Mouse (Mus musculus): ENCODE measurements around the gene Kcnk4.

Kcnk4 gene

DNA sequence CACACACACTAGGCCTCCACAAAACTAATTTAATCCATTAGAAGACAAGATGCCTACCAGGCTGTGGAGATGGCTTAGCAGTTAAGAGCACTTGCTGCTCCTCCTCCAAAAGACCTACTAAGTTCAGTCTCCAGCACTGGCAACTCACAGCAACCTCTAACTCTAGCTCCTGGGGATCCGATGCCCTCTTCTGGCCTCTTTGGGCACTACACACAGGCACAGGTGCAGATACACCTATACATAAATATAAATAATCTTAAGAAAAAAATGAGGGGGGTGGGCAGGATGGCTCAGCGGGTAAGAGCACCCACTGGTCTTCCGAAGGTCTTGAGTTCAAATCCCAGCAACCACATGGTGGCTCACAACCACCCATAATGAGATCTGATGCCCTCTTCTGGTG, 2.0 kb upstream of the Kcnk4 start:
- peak; percentile 53 for DNase-seq (ENCODE audit: low read depth)

- DNase-seq (ENCODE audit: low read depth): no peak
Measured at GRCm38 (mm10) chr19:6933436-6934194, 700 bp downstream of the Kcnk4 start.

DNA sequence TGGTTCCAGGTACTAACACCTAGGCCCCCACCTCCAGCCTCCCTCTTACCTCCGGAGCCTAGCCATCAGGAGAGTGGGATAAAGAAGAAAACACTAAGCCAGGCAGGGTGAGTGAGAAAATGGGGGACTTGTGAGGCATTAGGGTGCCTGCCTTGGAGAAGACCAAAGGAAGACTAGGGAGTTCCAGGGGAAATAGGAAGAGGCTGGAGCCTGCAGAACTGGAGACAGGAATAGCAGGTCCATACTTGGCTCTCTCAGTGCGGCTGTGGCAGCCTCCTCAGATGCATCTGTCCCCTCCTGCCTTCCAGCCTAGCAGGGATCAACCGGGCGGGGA, 1.2 kb downstream of the Kcnk4 start:
- no peak for DNase-seq (ENCODE audit: low read depth)

DNA sequence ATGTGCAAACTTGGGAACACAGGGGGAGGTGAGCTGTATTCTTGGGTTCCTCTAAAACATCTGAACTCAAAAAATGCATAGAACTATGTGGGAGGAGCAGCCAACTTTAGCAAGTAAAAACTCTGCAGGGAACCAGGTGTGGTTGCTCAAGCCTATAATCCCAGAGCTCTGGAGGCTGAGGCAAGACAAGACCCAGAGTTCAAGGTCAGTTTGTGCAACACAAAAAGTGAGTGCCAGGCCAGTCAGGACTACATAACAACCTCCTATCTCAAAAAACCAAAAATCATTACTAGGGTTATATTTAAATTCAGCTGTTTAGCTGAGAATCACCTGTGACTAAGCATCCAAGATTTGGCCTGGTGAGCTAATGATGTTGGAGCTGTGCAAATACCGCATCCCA, 2.3 kb downstream of the Kcnk4 start:
- no peak for DNase-seq (ENCODE audit: low read depth)

DNA sequence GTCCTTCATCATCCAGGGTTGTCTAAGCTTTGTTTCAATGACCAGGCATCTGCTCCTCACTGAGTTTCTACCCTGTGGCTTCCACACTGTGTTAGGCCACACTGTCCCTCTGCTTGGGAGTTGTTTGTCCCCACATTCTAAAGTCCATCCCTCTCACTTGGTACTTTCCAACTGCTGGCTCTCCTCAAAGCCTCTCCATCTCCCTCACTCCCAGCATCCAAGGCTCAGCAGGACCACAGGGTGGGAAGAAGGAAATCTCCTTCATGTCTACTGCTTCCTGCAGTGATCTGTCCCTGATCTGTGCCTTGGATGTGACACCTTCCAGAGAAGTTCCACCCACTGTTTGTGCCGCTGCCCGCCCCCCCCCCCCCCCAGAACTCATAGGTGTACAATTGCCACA, 3.3 kb downstream of the Kcnk4 start:
- DNase-seq (ENCODE audit: low read depth): no peak

- no peak for DNase-seq (ENCODE audit: low read depth)
Measured at GRCm38 (mm10) chr19:6928080-6928479, 6.2 kb downstream of the Kcnk4 start.

GRCm38 (mm10) chr19:6926559-6927255, 7.6 kb downstream of the Kcnk4 start:
- DNase-seq (ENCODE audit: low read depth): no peak

- no peak for DNase-seq (ENCODE audit: low read depth)
Measured at GRCm38 (mm10) chr19:6925611-6926329, 8.5 kb downstream of the Kcnk4 start.

GRCm38 (mm10) chr19:6925307-6925573, 9.1 kb downstream of the Kcnk4 start, which contains the start of gene Catsperz:
Catsperz (minus strand) TSS chr19:6925380.
- no peak for DNase-seq (ENCODE audit: low read depth)

- DNase-seq (ENCODE audit: low read depth): peak; percentile 73
Measured at GRCm38 (mm10) chr19:6924461-6925306, 9.6 kb downstream of the Kcnk4 start.

GRCm38 (mm10) chr19:6922901-6923735, 11.2 kb downstream of the Kcnk4 start:
- peak; percentile 29 for DNase-seq (ENCODE audit: low read depth)

- DNase-seq (ENCODE audit: low read depth): peak; percentile 100
Measured at GRCm38 (mm10) chr19:6921647-6922567, 12.4 kb downstream of the Kcnk4 start, which contains the start of gene Esrra. Esrra (minus strand) TSS chr19:6921813.

DNA sequence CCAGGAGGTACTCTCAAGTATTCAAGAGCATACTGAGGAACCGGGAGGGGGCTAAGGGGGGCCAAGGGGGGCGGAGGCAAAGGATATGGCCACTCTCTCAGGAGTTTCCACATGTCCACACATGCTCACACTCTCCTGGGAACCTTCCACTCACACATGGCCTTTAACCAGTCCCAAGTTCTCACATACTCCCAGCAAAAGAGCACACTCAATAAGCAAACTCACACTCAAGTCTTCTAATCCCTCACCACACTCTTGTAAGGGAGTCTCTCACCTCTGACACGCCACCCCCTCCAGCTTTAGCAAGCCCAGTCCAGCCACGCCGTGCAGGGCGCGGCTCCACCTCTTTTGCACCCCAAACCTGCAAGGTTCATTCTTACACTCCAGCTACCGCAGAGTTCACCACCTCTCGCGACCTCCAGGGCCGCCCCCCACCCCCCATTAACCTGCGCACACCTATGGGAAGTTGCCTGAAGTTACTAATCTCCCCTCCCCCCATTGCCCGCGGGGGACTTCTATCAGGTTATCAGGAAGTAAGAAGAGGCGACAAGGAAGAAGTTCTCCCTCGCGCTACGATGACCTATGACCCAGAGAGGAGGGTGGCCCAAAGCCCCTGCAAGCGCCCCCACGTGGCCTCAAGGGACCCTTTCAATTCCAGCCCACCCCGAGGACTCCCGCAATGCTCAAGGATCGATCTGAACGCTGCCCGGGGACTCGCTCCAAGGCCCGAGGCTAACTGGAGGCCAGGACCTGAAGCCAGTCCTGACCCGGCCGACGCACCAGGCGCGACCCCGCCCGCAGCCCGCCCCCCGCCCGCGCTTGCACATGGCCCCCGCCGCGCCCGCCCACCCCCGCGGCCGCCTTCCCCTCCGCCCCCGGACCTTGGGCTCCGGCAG, 13.3 kb downstream of the Kcnk4 start:
- peak; percentile 81 for DNase-seq (ENCODE audit: low read depth)

- peak; percentile 27 for DNase-seq (ENCODE audit: low read depth)
Measured at GRCm38 (mm10) chr19:6919876-6920740, 14.2 kb downstream of the Kcnk4 start.

GRCm38 (mm10) chr19:6919431-6919830, 14.9 kb downstream of the Kcnk4 start:
- no peak for DNase-seq (ENCODE audit: low read depth)

GRCm38 (mm10) chr19:6918321-6918720, 16.0 kb downstream of the Kcnk4 start:
- no peak for DNase-seq (ENCODE audit: low read depth)

GRCm38 (mm10) chr19:6916496-6916895, 17.8 kb downstream of the Kcnk4 start:
- no peak for DNase-seq (ENCODE audit: low read depth)

DNA sequence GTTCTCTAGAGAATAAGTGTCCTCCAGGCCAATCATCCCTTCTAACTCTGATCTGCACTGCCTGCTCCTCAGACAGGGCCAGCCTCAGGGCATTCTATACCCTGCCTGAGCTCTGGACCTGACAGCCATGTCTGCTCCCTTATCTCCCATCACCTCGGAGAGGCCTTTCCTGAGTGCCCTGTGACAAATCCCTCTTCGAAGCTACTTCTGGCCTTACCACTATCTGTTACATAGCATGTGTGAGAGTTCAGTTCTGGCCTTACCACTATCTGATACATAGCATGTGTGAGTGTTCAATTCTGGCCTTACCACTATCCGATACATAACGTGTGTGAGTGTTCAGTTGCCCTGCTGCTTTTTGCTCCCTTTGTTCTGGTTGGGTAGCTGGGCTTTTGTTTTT, 19.0 kb downstream of the Kcnk4 start:
- no peak for DNase-seq (ENCODE audit: low read depth)
